19 mouse cellular contexts compared by ENCODE assay signal in the genomic region with DNA sequence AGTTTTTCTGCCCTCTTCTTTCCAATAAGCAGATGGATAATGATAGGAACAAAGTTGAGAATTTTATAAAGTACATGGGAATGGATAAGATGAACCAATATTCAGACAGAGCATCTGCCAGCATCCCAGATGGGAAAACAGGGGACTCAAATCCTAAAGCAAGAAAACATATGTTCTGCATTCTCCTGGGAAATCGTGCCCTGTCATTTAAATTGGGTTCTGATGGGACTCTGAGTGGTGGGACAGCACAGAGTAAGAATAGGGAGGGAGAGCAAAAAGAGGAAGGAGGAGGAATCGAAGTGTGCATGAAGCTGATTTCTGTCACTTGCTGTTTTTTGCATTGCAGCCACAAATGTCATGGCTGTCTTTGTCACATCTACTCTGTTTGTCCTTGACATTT.
A peak's percentile ranks its signal among the peaks of the same experiment; 100 is the strongest.
DNase-seq lines count a peak whose midpoint lies in the region; ATAC-seq and TF ChIP-seq lines count a peak whose summit lies in the region.
"Had no signal": no experiment of that assay in that cellular context is flagged by ENCODE, and none has a peak within 500 bp of the region (broad histone marks: within the 10 kb centered on the region; RNA-seq: fewer than 3 reads in every experiment).

No protein-coding gene starts in this region.

- peak; percentile 41 to 56 for DNase-seq in layer of hippocampus, adult 2 months (ENCODE audit: low spot score in 2 of 2)
- DNase-seq in layer of hippocampus, postnatal 36 days = peak; percentile 10 to 11
- DNase-seq in left cerebral cortex, adult 2 months (ENCODE audit: extremely low spot score in 1 of 2, low spot score in 2 of 2) = no peak
- no peak for DNase-seq in hindbrain, postnatal 0 days (ENCODE audit: low spot score)
- DNase-seq: cerebellum, adult 11 months; cerebellum, postnatal 25 days; embryo, embryonic 11 days; kidney, adult 18-20 months; lung, adult 18-20 months had no signal

- 59% methylated on average over 2 of the region's 2 CpGs for WGBS in forebrain, embryonic 15.5 days
- 92% methylated on average over 2 of the region's 2 CpGs for WGBS in forebrain, embryonic 12.5 days
- WGBS in forebrain, embryonic 16.5 days = 57% methylated on average over 2 of the region's 2 CpGs
- WGBS in hindbrain, postnatal 0 days = 68% methylated on average over 2 of the region's 2 CpGs

- H3K4me2 ChIP-seq in forebrain, embryonic 15.5 days (replicated peaks) = no peak overlapping the region
- no peak overlapping the region for H3K4me2 ChIP-seq in forebrain, embryonic 12.5 days
- no peak overlapping the region for H3K4me2 ChIP-seq in forebrain, embryonic 16.5 days (ENCODE audit: low read length)
- no peak overlapping the region for H3K4me2 ChIP-seq in hindbrain, postnatal 0 days (ENCODE audit: low read depth, low read length)
- H3K4me2 ChIP-seq: embryonic facial prominence, embryonic 15.5 days; liver, embryonic 11.5 days; midbrain, embryonic 15.5 days had no signal

- H3K4me1 ChIP-seq in forebrain, embryonic 15.5 days = no peaks in the 10 kb centered on the region
- no peaks in the 10 kb centered on the region for H3K4me1 ChIP-seq in forebrain, embryonic 12.5 days
- H3K4me1 ChIP-seq in forebrain, embryonic 16.5 days (replicated peaks; ENCODE audit: control insufficient read depth, insufficient read depth, low read length) = no peaks in the 10 kb centered on the region
- no peaks in the 10 kb centered on the region for H3K4me1 ChIP-seq in hindbrain, postnatal 0 days (ENCODE audit: insufficient read depth, low read length)
- H3K4me1 ChIP-seq: embryonic facial prominence, embryonic 15.5 days; heart, embryonic 10.5 days; limb, embryonic 10.5 days; midbrain, embryonic 15.5 days had no signal

- no peaks in the 10 kb centered on the region for H3K36me3 ChIP-seq in forebrain, embryonic 15.5 days
- no peaks in the 10 kb centered on the region for H3K36me3 ChIP-seq in forebrain, embryonic 12.5 days (replicated peaks)
- no peaks in the 10 kb centered on the region for H3K36me3 ChIP-seq in forebrain, embryonic 16.5 days (ENCODE audit: control insufficient read depth, insufficient read depth)
- H3K36me3 ChIP-seq in hindbrain, postnatal 0 days (ENCODE audit: insufficient read depth, low read length) = no peaks in the 10 kb centered on the region
- H3K36me3 ChIP-seq: embryonic facial prominence, embryonic 15.5 days; heart, embryonic 10.5 days; limb, embryonic 10.5 days; midbrain, embryonic 15.5 days had no signal

- ATAC-seq in forebrain, embryonic 15.5 days (replicated peaks) = peak; percentile 68; the same call in 1 of the 2 replicates
- no peak for ATAC-seq in forebrain, embryonic 12.5 days (ENCODE audit: low FRiP score)
- peak; percentile 58; the same call in 1 of the 2 replicates for ATAC-seq in forebrain, embryonic 16.5 days
- no peak for ATAC-seq in hindbrain, postnatal 0 days
- ATAC-seq: midbrain, embryonic 15.5 days had no signal

- H3K4me3 ChIP-seq in forebrain, embryonic 15.5 days = no peak overlapping the region
- no peak overlapping the region for H3K4me3 ChIP-seq in forebrain, embryonic 12.5 days (replicated peaks)
- no peak overlapping the region for H3K4me3 ChIP-seq in forebrain, embryonic 16.5 days (replicated peaks; ENCODE audit: low read length)
- H3K4me3 ChIP-seq in layer of hippocampus, adult 2 months = no peak overlapping the region
- no peak overlapping the region for H3K4me3 ChIP-seq in left cerebral cortex, adult 2 months
- no peak overlapping the region for H3K4me3 ChIP-seq in hindbrain, postnatal 0 days (ENCODE audit: low read length)
- H3K4me3 ChIP-seq: embryonic facial prominence, embryonic 15.5 days; heart, embryonic 10.5 days; limb, embryonic 10.5 days; midbrain, embryonic 15.5 days had no signal

- H3K27ac ChIP-seq in forebrain, embryonic 15.5 days (replicated peaks) = no peak overlapping the region
- no peak overlapping the region for H3K27ac ChIP-seq in forebrain, embryonic 12.5 days
- H3K27ac ChIP-seq in forebrain, embryonic 16.5 days (ENCODE audit: low read length) = no peak overlapping the region
- no peak overlapping the region for H3K27ac ChIP-seq in layer of hippocampus, adult 2 months
- no peak overlapping the region for H3K27ac ChIP-seq in left cerebral cortex, adult 2 months
- no peak overlapping the region for H3K27ac ChIP-seq in hindbrain, postnatal 0 days
- H3K27ac ChIP-seq: embryonic facial prominence, embryonic 15.5 days; heart, embryonic 10.5 days; kidney, postnatal 0 days; limb, embryonic 10.5 days; midbrain, embryonic 15.5 days; stomach, postnatal 0 days had no signal

- no peak for TF ChIP-seq CTCF in layer of hippocampus, adult 2 months (conservative IDR thresholded peaks at IDR 0.05)
- TF ChIP-seq CTCF in left cerebral cortex, adult 2 months (IDR thresholded peaks at IDR 0.05) = no peak
- no peak for TF ChIP-seq CTCF in hindbrain, postnatal 0 days (IDR thresholded peaks at IDR 0.05; ENCODE audit: low read depth)

- no peaks in the 10 kb centered on the region for H3K27me3 ChIP-seq in forebrain, embryonic 15.5 days
- H3K27me3 ChIP-seq in forebrain, embryonic 12.5 days = no peaks in the 10 kb centered on the region
- no peaks in the 10 kb centered on the region for H3K27me3 ChIP-seq in forebrain, embryonic 16.5 days (replicated peaks; ENCODE audit: control insufficient read depth, insufficient read depth, low read length)
- H3K27me3 ChIP-seq in hindbrain, postnatal 0 days (ENCODE audit: insufficient read depth, low read length) = no peaks in the 10 kb centered on the region
- H3K27me3 ChIP-seq: embryonic facial prominence, embryonic 15.5 days; midbrain, embryonic 15.5 days had no signal

- no peak overlapping the region for H3K9ac ChIP-seq in forebrain, embryonic 15.5 days (replicated peaks)
- no peak overlapping the region for H3K9ac ChIP-seq in forebrain, embryonic 12.5 days
- no peak overlapping the region for H3K9ac ChIP-seq in forebrain, embryonic 16.5 days (replicated peaks; ENCODE audit: low read depth, low read length)
- H3K9ac ChIP-seq in hindbrain, postnatal 0 days (replicated peaks; ENCODE audit: low read length) = no peak overlapping the region
- H3K9ac ChIP-seq: embryonic facial prominence, embryonic 15.5 days; midbrain, embryonic 15.5 days had no signal

- intact Hi-C loops in left cerebral cortex, adult 2 months (cut with DNase I) = no loop called here

- no peaks in the 10 kb centered on the region for H3K9me3 ChIP-seq in forebrain, embryonic 15.5 days
- H3K9me3 ChIP-seq in forebrain, embryonic 12.5 days = no peaks in the 10 kb centered on the region
- no peaks in the 10 kb centered on the region for H3K9me3 ChIP-seq in forebrain, embryonic 16.5 days (ENCODE audit: control insufficient read depth, low read length)
- no peaks in the 10 kb centered on the region for H3K9me3 ChIP-seq in hindbrain, postnatal 0 days (ENCODE audit: low read length)
- H3K9me3 ChIP-seq: embryonic facial prominence, embryonic 15.5 days; heart, embryonic 10.5 days; limb, embryonic 10.5 days; midbrain, embryonic 15.5 days had no signal

Comparison
In these comparisons a context has a peak if more than half of its experiments do, and no peak if none do; other contexts are left out.
1. ATAC-seq: peak in forebrain, embryonic 15.5 days (single experiment) and forebrain, embryonic 16.5 days (single experiment); none in forebrain, embryonic 12.5 days (single experiment) and hindbrain, postnatal 0 days (single experiment).
2. DNase-seq: peak in layer of hippocampus, adult 2 months (2 of 2) and layer of hippocampus, postnatal 36 days (2 of 2); none in left cerebral cortex, adult 2 months (0 of 2) and hindbrain, postnatal 0 days (single experiment).